Comparison of ENCODE assay signal across 11 mouse cellular contexts in genomic region chr7:126351419-126351951, GRCm38 (mm10). TPM values are rescaled to one million over a fixed set of nuclear protein-coding genes. Genes with fewer than 3 reads are reported as not detected.
DNase-seq lines count a peak whose midpoint lies in the region; ATAC-seq and TF ChIP-seq lines count a peak whose summit lies in the region.
"Had no signal": no experiment of that assay in that cellular context is flagged by ENCODE, and none has a peak within 500 bp of the region (broad histone marks: within the 10 kb centered on the region; RNA-seq: fewer than 3 reads in every experiment).

No protein-coding gene starts in this region.

- TF ChIP-seq CTCF in forebrain, postnatal 0 days (IDR thresholded peaks at IDR 0.05; ENCODE audit: low read depth) = no peak
- no peak for TF ChIP-seq CTCF in testis, adult 2 months (IDR thresholded peaks at IDR 0.05; ENCODE audit: control insufficient read depth, insufficient read depth, insufficient replicate concordance, low read depth, low read length)
- no peak for TF ChIP-seq CTCF in lung, postnatal 0 days (IDR thresholded peaks at IDR 0.05)
- TF ChIP-seq CTCF in left cerebral cortex, adult 2 months (IDR thresholded peaks at IDR 0.05) = no peak

- H3K27ac ChIP-seq in forebrain, postnatal 0 days (ENCODE audit: low read depth, low read length) = no peak overlapping the region
- H3K27ac ChIP-seq in forebrain, embryonic 12.5 days = no peak overlapping the region
- H3K27ac ChIP-seq in testis, adult 2 months (ENCODE audit: control insufficient read depth, insufficient read depth, low read depth, low read length) = no peak overlapping the region
- no peak overlapping the region for H3K27ac ChIP-seq in lung, postnatal 0 days (ENCODE audit: low read length)
- no peak overlapping the region for H3K27ac ChIP-seq in left cerebral cortex, adult 2 months
- no peak overlapping the region for H3K27ac ChIP-seq in kidney, embryonic 14.5 days (ENCODE audit: low read depth, low read length)
- H3K27ac ChIP-seq: kidney, embryonic 15.5 days; limb, embryonic 15.5 days had no signal

- TF ChIP-seq EP300 in lung, postnatal 0 days (IDR thresholded peaks at IDR 0.05) = peak; percentile 47

- H3K27me3 ChIP-seq in forebrain, postnatal 0 days (ENCODE audit: insufficient read depth, low read length) = no peaks in the 10 kb centered on the region
- no peaks in the 10 kb centered on the region for H3K27me3 ChIP-seq in forebrain, embryonic 12.5 days
- H3K27me3 ChIP-seq in testis, adult 2 months (ENCODE audit: control insufficient read depth, insufficient read depth, low read length) = no peaks in the 10 kb centered on the region
- H3K27me3 ChIP-seq in lung, postnatal 0 days (replicated peaks; ENCODE audit: insufficient read depth, low read length) = no peaks in the 10 kb centered on the region
- no peaks in the 10 kb centered on the region for H3K27me3 ChIP-seq in kidney, embryonic 14.5 days (ENCODE audit: control insufficient read depth, insufficient read depth, low read length)
- H3K27me3 ChIP-seq: limb, embryonic 15.5 days had no signal

- no peak for DNase-seq in forebrain, postnatal 0 days
- DNase-seq in testis, postnatal 10 days (ENCODE audit: low spot score) = no peak
- peak; percentile 84 for DNase-seq in lung, postnatal 0 days (ENCODE audit: low spot score)
- DNase-seq in frontal cortex, adult 2 months (ENCODE audit: extremely low spot score in 1 of 2, low spot score in 1 of 2) = no peak
- no peak for DNase-seq in left cerebral cortex, adult 2 months (ENCODE audit: extremely low spot score in 1 of 2, low spot score in 2 of 2)
- DNase-seq: adrenal gland, postnatal 10 days had no signal

- H3K4me1 ChIP-seq in forebrain, postnatal 0 days (ENCODE audit: insufficient read depth) = no peaks in the 10 kb centered on the region
- peaks cover 12% of the 10 kb centered on the region for H3K4me1 ChIP-seq in forebrain, embryonic 12.5 days
- H3K4me1 ChIP-seq in testis, adult 2 months (ENCODE audit: control insufficient read depth, insufficient read depth, low read length) = peaks cover 6% of the 10 kb centered on the region; the same call in 1 of the 2 replicates
- H3K4me1 ChIP-seq in lung, postnatal 0 days (ENCODE audit: insufficient read depth, low read depth, low read length) = no peaks in the 10 kb centered on the region
- H3K4me1 ChIP-seq in kidney, embryonic 14.5 days (ENCODE audit: control insufficient read depth, insufficient read depth, low read length) = no peaks in the 10 kb centered on the region
- H3K4me1 ChIP-seq: limb, embryonic 15.5 days had no signal

- peak; percentile 47; the same call in 1 of the 2 replicates for TF ChIP-seq POLR2A in testis, adult 2 months (IDR thresholded peaks at IDR 0.05; ENCODE audit: control insufficient read depth, low read depth, low read length)

- no peaks in the 10 kb centered on the region for H3K9me3 ChIP-seq in forebrain, postnatal 0 days (ENCODE audit: low read length)
- no peaks in the 10 kb centered on the region for H3K9me3 ChIP-seq in forebrain, embryonic 12.5 days
- no peaks in the 10 kb centered on the region for H3K9me3 ChIP-seq in lung, postnatal 0 days (ENCODE audit: low read length)
- H3K9me3 ChIP-seq in kidney, embryonic 14.5 days (ENCODE audit: control insufficient read depth, low read length) = no peaks in the 10 kb centered on the region
- H3K9me3 ChIP-seq: kidney, embryonic 15.5 days; limb, embryonic 15.5 days had no signal

- ATAC-seq in forebrain, postnatal 0 days = no peak
- no peak for ATAC-seq in forebrain, embryonic 12.5 days (ENCODE audit: low FRiP score)
- peak; percentile 93 for ATAC-seq in lung, postnatal 0 days
- ATAC-seq in kidney, embryonic 14.5 days (ENCODE audit: low FRiP score, low TSS enrichment) = no peak

- H3K36me3 ChIP-seq in forebrain, postnatal 0 days (ENCODE audit: insufficient read depth) = no peaks in the 10 kb centered on the region
- no peaks in the 10 kb centered on the region for H3K36me3 ChIP-seq in forebrain, embryonic 12.5 days (replicated peaks)
- H3K36me3 ChIP-seq in testis, adult 2 months (ENCODE audit: control insufficient read depth, insufficient read depth, low read length) = no peaks in the 10 kb centered on the region
- H3K36me3 ChIP-seq in lung, postnatal 0 days (ENCODE audit: insufficient read depth, low read length) = no peaks in the 10 kb centered on the region
- H3K36me3 ChIP-seq in kidney, embryonic 14.5 days (ENCODE audit: control insufficient read depth, insufficient read depth, low read length) = no peaks in the 10 kb centered on the region
- H3K36me3 ChIP-seq: kidney, embryonic 15.5 days; limb, embryonic 15.5 days had no signal

- 42% methylated on average over 10 of the region's 10 CpGs for WGBS in forebrain, postnatal 0 days
- WGBS in forebrain, embryonic 12.5 days = 46% methylated on average over 10 of the region's 10 CpGs
- WGBS in lung, postnatal 0 days = 38% methylated on average over 10 of the region's 10 CpGs
- WGBS in kidney, embryonic 14.5 days = 62% methylated on average over 10 of the region's 10 CpGs

- intact Hi-C loops in left cerebral cortex, adult 2 months (cut with DNase I) = no loop called here

- no peak overlapping the region for H3K9ac ChIP-seq in forebrain, postnatal 0 days
- no peak overlapping the region for H3K9ac ChIP-seq in forebrain, embryonic 12.5 days
- H3K9ac ChIP-seq in lung, postnatal 0 days (replicated peaks; ENCODE audit: low read depth) = no peak overlapping the region
- H3K9ac ChIP-seq in kidney, embryonic 14.5 days (ENCODE audit: low read depth, low read length) = no peak overlapping the region
- H3K9ac ChIP-seq: kidney, embryonic 15.5 days; limb, embryonic 15.5 days had no signal

- 0 out of 2 replicates have a peak overlapping the region, but pooled peaks have one; percentile 12 for H3K4me3 ChIP-seq in forebrain, postnatal 0 days (ENCODE audit: low read depth, low read length)
- no peak overlapping the region for H3K4me3 ChIP-seq in forebrain, embryonic 12.5 days (replicated peaks)
- peak overlapping the region; percentile 77 for H3K4me3 ChIP-seq in testis, adult 2 months (ENCODE audit: control insufficient read depth, low read depth, low read length)
- H3K4me3 ChIP-seq in lung, postnatal 0 days (ENCODE audit: low read depth, low read length) = no peak overlapping the region; the same call in 1 of the 2 replicates
- no peak overlapping the region for H3K4me3 ChIP-seq in left cerebral cortex, adult 2 months
- no peak overlapping the region for H3K4me3 ChIP-seq in kidney, embryonic 14.5 days (ENCODE audit: low read length)
- H3K4me3 ChIP-seq: kidney, embryonic 15.5 days; limb, embryonic 15.5 days had no signal

- H3K4me2 ChIP-seq in forebrain, postnatal 0 days (ENCODE audit: low read depth) = peak overlapping the region; percentile 29
- no peak overlapping the region for H3K4me2 ChIP-seq in forebrain, embryonic 12.5 days
- H3K4me2 ChIP-seq in lung, postnatal 0 days (replicated peaks; ENCODE audit: low read depth, low read length) = peak overlapping the region; percentile 41; the same call in 1 of the 2 replicates
- H3K4me2 ChIP-seq in kidney, embryonic 14.5 days (replicated peaks; ENCODE audit: low read depth, low read length) = no peak overlapping the region
- H3K4me2 ChIP-seq: limb, embryonic 15.5 days had no signal

RNA-seq across cellular contexts. Expression of gene Lat, which starts 17.9 kb away (rescaled TPM):
- 1.4 and 1.7 TPM in 2 replicates for total RNA-seq in forebrain, postnatal 0 days (2014; rRNA removed)
- polyA plus RNA-seq in forebrain, postnatal 0 days (2015; fragmentation: Nextera tagmentation; extraction: Ambion mirVana) = 0.15 and 0.38 TPM in 2 replicates
- 1.7 and 1.9 TPM in 2 replicates for polyA plus RNA-seq in forebrain, embryonic 12.5 days (2016; fragmentation: Nextera tagmentation; extraction: Ambion mirVana)
- 0.53 and 0.57 TPM in 2 replicates for polyA plus RNA-seq in testis, adult 2 months (2012; rRNA removed)
- polyA plus RNA-seq in lung, postnatal 0 days (2015; fragmentation: Nextera tagmentation; extraction: Ambion mirVana) = 1.6 and 1.7 TPM in 2 replicates
- polyA plus RNA-seq in frontal cortex, adult 2 months (2012; rRNA removed) = 1.3 and 3.1 TPM in 2 replicates
- total RNA-seq in left cerebral cortex, adult 2 months (2021) = 1 to 10 TPM in 1 of 2 experiments, under 1 TPM in 1; 0.93 to 1.2 TPM
- polyA plus RNA-seq in kidney, embryonic 14.5 days (2014; fragmentation: Nextera tagmentation; extraction: Ambion mirVana) = 1.9 and 2.9 TPM in 2 replicates

RNA-seq across cellular contexts. Expression of gene Spns1, which starts 25.8 kb away (rescaled TPM):
- total RNA-seq in forebrain, postnatal 0 days (2014; rRNA removed) = 102 and 198 TPM in 2 replicates
- 71.3 and 78.4 TPM in 2 replicates for polyA plus RNA-seq in forebrain, postnatal 0 days (2015; fragmentation: Nextera tagmentation; extraction: Ambion mirVana)
- 55.8 and 64.9 TPM in 2 replicates for polyA plus RNA-seq in forebrain, embryonic 12.5 days (2016; fragmentation: Nextera tagmentation; extraction: Ambion mirVana)
- 30.9 and 44.2 TPM in 2 replicates for polyA plus RNA-seq in testis, adult 2 months (2012; rRNA removed)
- 50.3 and 53.7 TPM in 2 replicates for polyA plus RNA-seq in lung, postnatal 0 days (2015; fragmentation: Nextera tagmentation; extraction: Ambion mirVana)
- 148 and 159 TPM in 2 replicates for polyA plus RNA-seq in frontal cortex, adult 2 months (2012; rRNA removed)
- 10 to 100 TPM; 85.0 to 95.6 TPM for total RNA-seq in left cerebral cortex, adult 2 months (2021)
- 41.8 and 54.6 TPM in 2 replicates for polyA plus RNA-seq in kidney, embryonic 14.5 days (2014; fragmentation: Nextera tagmentation; extraction: Ambion mirVana)

RNA-seq across cellular contexts. Expression of gene Nfatc2ip, which starts 45.1 kb away (rescaled TPM):
- 5.2 and 6.3 TPM in 2 replicates for total RNA-seq in forebrain, postnatal 0 days (2014; rRNA removed)
- 2.2 and 2.4 TPM in 2 replicates for polyA plus RNA-seq in forebrain, postnatal 0 days (2015; fragmentation: Nextera tagmentation; extraction: Ambion mirVana)
- polyA plus RNA-seq in forebrain, embryonic 12.5 days (2016; fragmentation: Nextera tagmentation; extraction: Ambion mirVana) = 3.9 and 4.6 TPM in 2 replicates
- polyA plus RNA-seq in testis, adult 2 months (2012; rRNA removed) = 39.4 and 41.3 TPM in 2 replicates
- polyA plus RNA-seq in lung, postnatal 0 days (2015; fragmentation: Nextera tagmentation; extraction: Ambion mirVana) = 1.5 and 2.0 TPM in 2 replicates
- polyA plus RNA-seq in frontal cortex, adult 2 months (2012; rRNA removed) = 6.6 and 6.8 TPM in 2 replicates
- total RNA-seq in left cerebral cortex, adult 2 months (2021) = 1 to 10 TPM; 6.2 to 6.8 TPM
- polyA plus RNA-seq in kidney, embryonic 14.5 days (2014; fragmentation: Nextera tagmentation; extraction: Ambion mirVana) = 2.8 and 4.1 TPM in 2 replicates

Comparison
In these comparisons a context has a peak if more than half of its experiments do, and no peak if none do; other contexts are left out.
1. H3K4me2 ChIP-seq: peak in forebrain, postnatal 0 days (single experiment) and lung, postnatal 0 days (single experiment); none in forebrain, embryonic 12.5 days (single experiment) and kidney, embryonic 14.5 days (single experiment).
2. H3K4me3 ChIP-seq: peak in forebrain, postnatal 0 days (single experiment) and testis, adult 2 months (single experiment); none in forebrain, embryonic 12.5 days (single experiment), lung, postnatal 0 days (single experiment), left cerebral cortex, adult 2 months (single experiment) and kidney, embryonic 14.5 days (single experiment).